Mouse (Mus musculus) cerebellum, adult 2 months (tissue): ENCODE measurements around the gene Cdiptos. TPM values are rescaled to one million over a fixed set of nuclear protein-coding genes. Genes with fewer than 3 reads are reported as not detected.

Experiments used
- DNase-seq, 2 experiments: peaks; one replicate each; pipeline ENCODE4 v3.0.0; 2021
- H3K27ac ChIP-seq: fragments of 200-500 bp; 2 replicates; pipeline ENCODE4 v1.5.1; 2012; ENCODE audit warnings: low read length, control low read depth, inconsistent platforms; ENCODE audit not compliant: insufficient read depth
- H3K27me3 ChIP-seq: fragments of 200-500 bp; 2 replicates; pipeline ENCODE4 v1.6.1; 2012; ENCODE audit warnings: inconsistent platforms, mild to moderate bottlenecking, low read length, moderate library complexity; ENCODE audit not compliant: control insufficient read depth, insufficient read depth
- H3K4me1 ChIP-seq: fragments of 200-500 bp; 2 replicates; pipeline ENCODE4 v1.6.1; 2011; ENCODE audit warnings: low read length; ENCODE audit not compliant: control insufficient read depth, insufficient read depth
- H3K4me3 ChIP-seq: fragments of 200-500 bp; replicated peaks from 2 replicates; pipeline ENCODE3; 2011; ENCODE audit warnings: mild to moderate bottlenecking, low read depth, low read length, control low read depth; ENCODE audit not compliant: insufficient read depth
- CTCF ChIP-seq: fragments of 200-500 bp; IDR thresholded peaks from 2 replicates; pipeline ENCODE4 v1.5.1; 2011; ENCODE audit warnings: low read depth, mild to moderate bottlenecking, control low read depth, low read length, moderate library complexity, borderline replicate concordance; ENCODE audit not compliant: insufficient read depth
- POLR2A ChIP-seq: fragments of 200-500 bp; IDR thresholded peaks from 2 replicates; pipeline ENCODE4 v1.6.1; 2011; ENCODE audit warnings: low read length, control low read depth, borderline replicate concordance; ENCODE audit not compliant: insufficient read depth
- WGBS: fragments of 180-500 bp; shearing (Covaris S2); methylation state at CpG from one replicate; pipeline ENCODE4 v1.1.7; 2018; 5-methylcytosine and 5-hydroxymethylcytosine counted together
- polyA plus RNA-seq: library from polyadenylated mRNA; depleted of rRNA; stranded (reverse); fragments of >200 nt; gene quantifications from 2 replicates; pipeline ENCODE4 v1.2.3, GENCODE M21; 2012

Gene Cdiptos
- polyA plus RNA-seq, 1 experiment, result 0.92 TPM

DNA sequence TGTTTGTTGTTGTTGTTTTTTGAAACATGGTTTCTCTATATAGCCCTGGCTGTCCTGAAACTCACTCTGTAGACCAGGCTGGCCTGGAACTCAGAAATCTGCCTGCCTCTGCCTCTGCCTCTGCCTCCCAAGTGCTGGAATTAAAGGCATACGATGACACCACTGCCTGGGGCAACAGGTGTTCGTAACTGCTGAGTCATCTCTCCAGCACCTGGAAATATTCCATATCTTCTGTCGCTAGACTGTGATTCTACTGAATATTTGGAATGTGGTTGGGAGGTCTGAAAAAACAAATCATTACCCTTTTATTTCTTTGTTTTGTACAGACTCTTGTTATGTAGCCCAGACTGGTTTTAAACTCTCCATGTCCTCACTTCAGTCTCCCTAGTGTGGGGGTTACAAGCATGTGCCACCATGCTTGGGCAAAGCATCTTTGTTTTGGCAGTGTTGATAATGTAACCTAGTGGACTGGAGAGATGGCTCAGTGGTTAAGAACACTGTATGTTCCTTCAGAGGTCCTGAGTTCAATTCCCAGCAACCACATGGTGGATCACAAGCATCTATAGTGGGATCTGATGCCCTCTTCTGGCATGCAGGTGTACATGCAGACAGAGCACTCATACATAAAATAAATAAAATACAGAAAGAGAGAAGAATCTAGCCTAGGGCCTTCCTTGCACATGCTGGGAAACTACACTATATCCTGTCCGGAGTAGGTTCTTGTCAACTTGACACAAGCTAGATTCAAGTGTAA lies 28.4 kb upstream of the Cdiptos start:
- H3K27ac ChIP-seq, result no peak overlapping the region
- WGBS, result 57% methylated on average over 4 of the region's 4 CpGs
- DNase-seq, result no peak
- no peaks in the 10 kb centered on the region for H3K27me3 ChIP-seq
- H3K4me3 ChIP-seq, result no peak overlapping the region
- TF ChIP-seq POLR2A (no peak), CTCF (no peak)
- peaks cover 25% of the 10 kb centered on the region for H3K4me1 ChIP-seq

DNA sequence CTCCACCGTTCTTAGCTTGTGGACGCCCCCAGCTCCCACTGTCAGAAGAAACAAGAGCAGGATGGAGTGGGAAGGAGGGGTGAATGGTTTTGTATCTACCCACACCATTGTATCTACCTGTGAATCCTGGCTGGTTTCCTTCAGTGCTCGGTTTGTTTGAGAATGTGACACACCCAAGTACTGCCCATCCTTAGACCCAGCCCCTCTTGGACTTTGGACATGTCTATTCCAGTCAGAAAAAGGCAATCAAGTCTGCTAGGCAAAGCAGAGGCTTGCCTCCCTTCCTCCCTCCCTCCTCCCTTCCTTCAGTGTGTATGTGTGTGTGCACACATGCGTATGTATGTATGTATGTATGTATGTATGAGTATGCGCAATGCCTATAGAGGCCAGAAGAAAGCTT lies 27.7 kb upstream of the Cdiptos start:
- TF ChIP-seq POLR2A (no peak), CTCF (no peak)
- Histone ChIP-seq H3K4me1 (peaks cover 19% of the 10 kb centered on the region), H3K4me3 (no peak overlapping the region), H3K27me3 (no peaks in the 10 kb centered on the region), H3K27ac (no peak overlapping the region; the same call in 1 of the 2 replicates)
- DNase-seq, result no peak
- 96% methylated on average over 5 of the region's 5 CpGs for WGBS

DNA sequence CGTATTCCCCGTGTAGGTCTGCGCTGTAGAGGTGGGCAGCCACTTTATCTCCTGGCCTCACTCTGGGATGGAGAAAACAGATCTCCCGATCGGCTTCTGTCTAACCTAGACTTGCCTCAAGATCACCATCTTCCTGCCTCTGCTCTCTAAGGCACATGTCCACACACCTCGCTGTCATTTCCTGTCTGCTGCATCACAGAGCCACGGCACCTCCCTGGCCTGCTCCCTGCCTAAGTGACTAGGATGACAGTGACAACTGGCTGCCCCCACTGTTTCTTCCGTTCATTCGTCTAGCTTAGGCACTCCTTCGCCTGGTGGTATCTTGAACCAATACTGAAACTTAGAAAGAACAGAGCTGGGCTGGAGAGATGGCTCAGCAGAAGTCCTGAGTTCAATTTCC lies 23.7 kb upstream of the Cdiptos start:
- H3K27me3 ChIP-seq, result no peaks in the 10 kb centered on the region
- DNase-seq, result no peak
- no peak for TF ChIP-seq CTCF
- no peak overlapping the region for H3K27ac ChIP-seq
- no peak overlapping the region for H3K4me3 ChIP-seq
- no peaks in the 10 kb centered on the region for H3K4me1 ChIP-seq
- 87% methylated on average over 10 of the region's 10 CpGs for WGBS

DNA sequence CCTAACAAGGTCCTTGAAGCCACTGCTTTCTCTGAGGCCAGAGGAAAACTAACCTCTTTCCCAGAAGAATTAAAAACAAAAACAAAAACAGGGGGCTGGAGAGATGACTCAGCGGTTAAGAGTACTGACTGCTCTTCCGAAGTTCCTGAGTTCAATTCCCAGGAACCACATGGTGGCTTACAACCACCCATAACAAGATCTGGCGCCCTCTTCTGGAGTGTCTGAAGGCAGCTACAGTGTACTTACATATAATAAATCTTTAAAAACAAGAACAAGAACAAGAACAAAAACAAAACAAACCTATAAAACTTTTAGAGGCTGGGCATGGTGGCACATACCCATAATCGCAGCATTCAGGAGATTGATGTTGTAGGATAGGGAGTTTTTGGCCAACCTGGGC lies 20.6 kb upstream of the Cdiptos start:
- WGBS, result 88% methylated on average over 4 of the region's 4 CpGs
- H3K4me3 ChIP-seq, result no peak overlapping the region
- DNase-seq, result no peak

DNA sequence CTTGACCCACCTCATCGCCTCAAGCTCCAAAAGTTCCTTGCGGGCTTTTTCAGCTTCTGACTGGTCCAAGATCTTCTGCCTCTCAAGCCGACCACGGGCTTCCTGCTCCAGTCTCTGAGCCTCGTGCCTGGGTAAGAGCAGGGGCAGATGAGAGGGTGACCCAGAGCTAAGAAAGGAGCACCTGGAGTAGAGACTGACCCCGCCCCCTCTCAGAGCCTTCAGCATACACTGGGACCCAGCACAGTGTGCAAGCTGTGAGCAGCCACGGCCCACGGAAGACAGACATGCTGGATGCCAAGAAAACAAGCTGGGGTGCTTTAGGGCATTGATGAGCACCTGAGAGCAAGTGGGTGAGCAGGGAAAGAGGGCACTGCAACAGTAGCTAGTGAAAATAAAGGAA lies 12.9 kb upstream of the Cdiptos start:
- Histone ChIP-seq H3K27ac (no peak overlapping the region), H3K4me1 (peaks cover 32% of the 10 kb centered on the region), H3K27me3 (no peaks in the 10 kb centered on the region), H3K4me3 (no peak overlapping the region)
- 68% methylated on average over 8 of the region's 8 CpGs for WGBS
- no peak for DNase-seq
- TF ChIP-seq CTCF (no peak), POLR2A (no peak)

More for the DNA sequence above, 20.6 kb upstream of the Cdiptos start:
- H3K27ac ChIP-seq, result no peak overlapping the region
- peaks cover 6% of the 10 kb centered on the region; the same call in 1 of the 2 replicates for H3K4me1 ChIP-seq
- no peaks in the 10 kb centered on the region for H3K27me3 ChIP-seq
- TF ChIP-seq POLR2A (no peak), CTCF (no peak)

DNA sequence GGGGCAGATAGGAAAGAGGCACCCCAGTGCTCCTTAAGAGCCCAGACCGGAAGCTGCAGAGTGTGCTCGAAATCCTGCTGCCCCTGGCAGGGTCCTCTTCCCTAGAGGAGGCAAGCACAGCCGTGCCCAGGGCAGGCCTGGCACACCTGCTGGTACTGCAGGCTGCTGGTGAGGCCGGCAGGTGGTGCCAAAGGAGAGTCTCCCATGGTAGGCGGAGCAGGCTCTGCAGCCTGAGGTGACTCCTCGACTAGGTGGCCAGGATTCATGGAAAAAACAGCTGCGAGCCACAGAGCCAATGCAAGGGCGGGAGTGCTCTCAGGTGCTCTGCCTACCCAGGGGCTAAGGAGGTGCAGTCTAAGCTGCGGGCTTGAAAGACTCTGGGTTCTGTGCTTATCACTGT lies 10.4 kb upstream of the Cdiptos start:
- H3K4me3 ChIP-seq, result no peak overlapping the region
- 5% methylated on average over 9 of the region's 9 CpGs for WGBS
- H3K27ac ChIP-seq, result peak overlapping the region; percentile 6
- peak; percentile 84 for TF ChIP-seq CTCF
- TF ChIP-seq POLR2A, result 0 out of 2 replicates have a peak, but pooled peaks have one; percentile 9
- H3K27me3 ChIP-seq, result no peaks in the 10 kb centered on the region
- DNase-seq, result peak; percentile 86 to 88
- peaks cover 39% of the 10 kb centered on the region for H3K4me1 ChIP-seq

DNA sequence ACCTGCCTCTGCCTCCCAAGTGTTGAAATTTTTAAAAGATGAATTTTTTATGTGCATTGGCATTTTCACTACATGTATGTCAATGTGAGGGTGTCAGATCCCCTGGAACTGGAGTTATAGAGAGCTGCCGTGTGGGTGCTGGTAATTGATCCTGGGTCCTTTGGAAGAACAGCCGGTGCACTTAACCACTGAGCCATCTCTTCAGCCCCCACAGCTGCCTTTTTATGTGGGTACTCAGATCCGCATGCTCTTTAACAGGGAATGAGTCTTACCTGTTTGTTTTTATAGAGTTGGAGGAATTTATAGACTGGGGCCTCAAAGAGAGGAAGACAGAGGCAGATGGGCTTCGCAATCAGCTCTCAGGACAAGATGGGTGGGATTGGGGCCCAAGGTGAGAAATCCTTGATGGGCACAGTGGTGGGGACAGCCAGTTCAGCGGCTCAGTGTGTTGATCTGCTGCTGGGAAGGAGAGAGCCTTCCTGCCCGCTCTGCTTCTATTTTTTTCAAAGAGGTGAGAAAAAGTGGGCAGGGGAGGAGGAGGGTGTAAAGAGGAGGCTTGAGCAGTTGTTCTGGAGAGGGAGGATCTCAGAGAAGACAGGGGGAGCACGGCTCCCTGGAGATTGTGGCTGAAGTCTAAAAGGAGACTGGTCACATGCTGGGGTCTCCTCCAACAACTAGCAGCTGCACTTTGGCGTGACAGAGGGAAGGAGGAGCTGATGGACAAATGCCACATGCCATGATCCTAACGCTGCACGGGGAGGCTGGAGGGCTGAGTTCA lies 9.0 kb upstream of the Cdiptos start:
- Histone ChIP-seq H3K27me3 (no peaks in the 10 kb centered on the region), H3K4me3 (no peak overlapping the region), H3K4me1 (peaks cover 41% of the 10 kb centered on the region), H3K27ac (no peak overlapping the region)
- WGBS, result 48% methylated on average over 10 of the region's 10 CpGs
- no peak for DNase-seq
- TF ChIP-seq POLR2A (no peak), CTCF (no peak)

DNA sequence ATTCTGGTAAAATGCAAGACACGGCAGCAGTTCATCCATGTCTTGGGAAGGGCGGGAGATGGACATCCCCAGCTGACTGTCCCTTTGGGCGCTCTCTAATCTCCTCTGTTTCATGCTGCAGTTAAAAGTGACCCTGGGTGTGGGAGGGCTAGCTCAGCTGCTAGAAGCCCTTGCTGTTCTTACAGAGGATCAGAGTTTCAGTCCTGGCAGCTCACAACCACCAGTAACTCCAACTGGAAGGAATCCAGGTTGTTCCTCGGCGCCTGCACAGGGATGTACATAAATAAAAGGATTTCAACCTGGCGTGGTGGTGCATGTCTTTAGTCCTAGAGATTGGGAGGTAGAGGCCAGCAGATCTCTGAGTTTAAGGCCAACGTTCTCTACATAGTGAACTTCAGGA lies 7.2 kb upstream of the Cdiptos start:
- no peak overlapping the region for H3K4me3 ChIP-seq
- H3K27me3 ChIP-seq, result no peaks in the 10 kb centered on the region
- WGBS, result 40% methylated on average over 7 of the region's 7 CpGs
- TF ChIP-seq POLR2A (no peak), CTCF (no peak)
- H3K27ac ChIP-seq, result 0 out of 2 replicates have a peak overlapping the region, but pooled peaks have one; percentile 7
- H3K4me1 ChIP-seq, result peaks cover 43% of the 10 kb centered on the region
- DNase-seq, result no peak
